Mouse (Mus musculus) lung, adult 2 months (tissue): ENCODE results near the gene Snph.

ENCODE experiments used
- CTCF ChIP-seq: fragments of 200-500 bp; IDR thresholded peaks from 2 replicates; pipeline ENCODE4 v1.5.1; 2011; ENCODE audit warnings: mild to moderate bottlenecking, low read length, control low read depth; ENCODE audit not compliant: insufficient read depth
- POLR2A ChIP-seq: fragments of 200-500 bp; IDR thresholded peaks from 2 replicates; pipeline ENCODE4 v1.6.1; 2011; ENCODE audit warnings: low read depth, mild to moderate bottlenecking, control low read depth, low read length, borderline replicate concordance; ENCODE audit errors: extremely low read depth

DNA sequence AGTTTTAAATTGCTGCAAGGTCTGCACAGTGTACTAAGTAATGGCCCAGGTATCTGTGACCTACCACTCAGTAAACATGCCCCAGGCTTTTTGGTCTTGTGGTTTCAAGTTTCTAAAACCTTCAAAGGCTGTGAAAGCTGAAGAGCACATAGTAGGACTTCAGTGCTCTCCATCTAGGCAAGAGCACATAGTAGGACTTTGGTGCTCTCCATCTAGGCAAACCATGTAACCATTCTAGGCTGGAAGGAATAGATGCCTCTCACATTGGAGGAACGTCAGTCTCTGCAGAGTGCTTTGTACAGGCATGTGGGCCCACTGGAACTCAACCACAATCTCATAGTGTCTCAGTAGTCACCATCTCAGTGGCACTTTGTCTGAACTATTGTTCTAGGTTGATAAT lies 68.4 kb downstream of the Snph start:
- no peak for TF ChIP-seq POLR2A
- no peak for TF ChIP-seq CTCF
